Mouse (Mus musculus): Measurements from ENCODE around the gene Spata2l.
"Not testable (repeated sequence)": the region's sequence is repeated elsewhere in the genome, so short reads cannot be mapped to it uniquely, and the experiment has no call there.

Gene Spata2l

DNA sequence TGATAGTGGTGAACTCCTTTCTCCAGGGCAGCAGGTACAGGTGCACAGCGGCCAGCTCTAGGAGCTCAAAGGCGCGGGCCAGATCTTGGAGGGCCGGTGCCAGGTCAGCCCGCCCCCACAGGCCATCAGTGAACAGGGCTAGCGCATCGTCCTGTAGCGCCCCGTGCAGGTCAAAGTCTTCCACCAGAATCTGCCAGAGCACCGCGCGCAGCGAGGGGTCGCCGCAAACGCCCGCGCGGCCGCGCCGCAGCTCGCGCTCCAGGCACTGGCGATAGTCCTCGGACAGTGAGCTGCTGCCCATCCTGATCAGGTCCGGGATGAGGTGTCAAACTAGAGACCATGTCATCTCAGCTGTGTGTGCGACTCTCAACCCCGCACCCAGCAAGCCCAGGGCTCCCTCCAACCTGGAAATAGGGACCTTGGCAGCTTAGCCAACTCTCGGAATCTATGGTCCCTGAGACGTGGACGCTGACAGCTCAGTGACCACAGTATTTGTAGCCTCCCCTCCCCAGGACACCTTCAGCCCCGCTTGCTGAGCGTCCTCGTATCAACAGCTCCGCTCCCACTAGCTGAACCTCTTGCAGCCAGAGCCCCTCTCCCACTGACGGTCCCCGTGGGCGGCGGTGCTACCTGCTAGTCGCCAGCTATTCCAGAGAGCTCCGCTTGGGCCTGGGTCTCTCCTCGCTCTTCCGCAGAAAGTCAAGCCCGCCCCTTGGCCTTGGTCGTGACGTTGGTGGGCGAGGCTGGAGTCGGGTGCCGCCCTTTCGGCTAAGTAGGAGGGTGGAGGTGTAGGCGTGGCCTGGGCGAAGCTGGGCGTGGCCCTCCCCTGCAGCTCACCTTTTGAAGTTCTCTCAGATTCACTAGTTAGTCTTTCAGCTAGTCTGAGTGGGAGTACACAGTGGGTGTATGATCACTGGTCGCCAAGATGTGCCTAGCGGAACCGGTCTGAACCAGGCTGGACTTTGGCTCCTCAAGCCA, at the start of gene Spata2l:
Gene Spata2l, minus strand, starts transcription at position 714 of the 978 bp plus-strand sequence.
- peak; percentile 92 for DNase-seq

GRCm38 (mm10) chr8:123284493-123284892, 48.5 kb upstream of the Spata2l start:
- DNase-seq = no peak

- DNase-seq = no peak
These were observed 48.0 kb upstream of the Spata2l start for GRCm38 (mm10) chr8:123283991-123284390.

DNA sequence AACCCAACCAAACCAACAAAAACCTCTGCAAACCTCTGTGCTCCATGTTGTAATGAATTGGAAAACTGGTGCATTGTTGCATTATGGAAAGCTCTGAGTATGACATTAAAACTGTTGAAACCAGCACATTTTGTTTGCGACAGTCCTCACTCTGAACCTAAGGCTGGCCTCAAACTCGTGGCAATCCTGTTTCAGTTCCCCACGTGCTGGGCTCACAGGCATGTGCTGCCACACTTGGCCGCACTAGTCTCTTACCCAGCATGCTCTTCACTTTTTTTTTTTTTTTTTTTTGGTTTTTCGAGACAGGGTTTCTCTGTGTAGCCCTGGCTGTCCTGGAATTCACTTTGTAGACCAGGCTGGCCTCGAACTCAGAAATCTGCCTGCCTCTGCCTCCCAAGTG, 47.0 kb upstream of the Spata2l start:
- not testable (repeated sequence) for DNase-seq

DNA sequence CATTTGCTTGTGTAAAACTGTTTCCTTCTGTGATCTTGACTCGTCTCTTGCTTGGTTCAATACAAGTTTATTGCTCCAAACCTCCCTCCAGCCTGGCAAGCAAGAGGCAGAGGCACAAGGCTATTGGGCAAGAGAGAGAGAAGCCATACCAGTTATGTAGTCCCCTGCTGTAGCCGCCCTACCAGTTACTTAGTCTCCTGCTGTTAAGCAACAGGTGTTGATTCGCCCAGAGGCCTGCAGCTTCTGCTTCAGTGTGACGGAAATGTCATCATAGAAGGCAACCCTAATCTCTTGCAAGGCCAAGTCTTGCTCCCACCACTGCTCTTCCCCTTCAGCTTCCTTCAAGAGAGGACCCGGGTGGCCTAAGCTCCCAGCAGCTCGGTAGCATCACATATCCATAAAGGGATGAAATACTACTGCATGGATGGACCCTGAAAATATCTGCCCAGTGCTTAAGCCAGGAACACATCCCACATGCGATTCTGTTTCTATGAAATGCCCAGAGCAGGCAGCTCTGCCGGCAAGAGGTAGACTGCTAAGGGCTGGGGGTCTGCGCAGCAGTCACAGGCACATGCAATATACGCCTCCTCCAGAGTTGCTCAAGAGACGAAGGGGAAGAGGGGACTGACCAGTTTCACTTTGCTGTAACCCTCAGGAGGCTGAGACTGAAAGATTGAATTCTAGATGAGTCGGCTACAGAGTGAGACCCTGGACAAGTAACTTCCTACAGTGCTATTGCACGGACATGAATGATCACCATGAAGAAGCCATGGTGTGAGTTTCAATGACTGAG, 44.5 kb upstream of the Spata2l start:
- no peak for DNase-seq

- DNase-seq = no peak
These were observed 43.8 kb upstream of the Spata2l start for GRCm38 (mm10) chr8:123279828-123280227.

GRCm38 (mm10) chr8:123278445-123278844, 42.4 kb upstream of the Spata2l start:
- no peak for DNase-seq

DNA sequence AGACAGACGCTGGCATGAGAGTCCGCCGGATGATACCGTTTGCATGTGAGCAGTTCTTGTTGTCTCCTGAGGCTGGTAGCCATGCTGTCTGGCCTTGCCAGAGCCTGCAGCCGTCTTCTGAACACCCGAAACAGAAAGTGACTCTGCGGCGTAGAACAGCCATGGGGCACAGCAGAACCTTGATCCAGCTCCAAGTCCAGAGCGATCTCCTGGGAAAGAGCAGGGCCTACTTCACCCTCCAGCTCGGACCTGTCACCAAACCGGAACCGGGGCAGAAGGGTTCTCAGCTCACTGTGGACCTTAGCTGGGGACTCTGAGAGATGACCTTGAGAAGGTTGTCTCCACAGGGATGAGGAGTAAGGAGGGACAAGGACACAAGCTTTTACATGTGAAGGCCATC, 39.1 kb upstream of the Spata2l start:
- no peak for DNase-seq

GRCm38 (mm10) chr8:123274447-123274846, 38.4 kb upstream of the Spata2l start:
- no peak for DNase-seq

GRCm38 (mm10) chr8:123271901-123272300, 35.9 kb upstream of the Spata2l start:
- DNase-seq = no peak

GRCm38 (mm10) chr8:123271147-123271546, 35.1 kb upstream of the Spata2l start:
- DNase-seq = no peak

GRCm38 (mm10) chr8:123267926-123268656, 32.1 kb upstream of the Spata2l start:
- no peak for DNase-seq

- not testable (repeated sequence) for DNase-seq
These were observed 21.6 kb upstream of the Spata2l start for GRCm38 (mm10) chr8:123257593-123257992.

DNA sequence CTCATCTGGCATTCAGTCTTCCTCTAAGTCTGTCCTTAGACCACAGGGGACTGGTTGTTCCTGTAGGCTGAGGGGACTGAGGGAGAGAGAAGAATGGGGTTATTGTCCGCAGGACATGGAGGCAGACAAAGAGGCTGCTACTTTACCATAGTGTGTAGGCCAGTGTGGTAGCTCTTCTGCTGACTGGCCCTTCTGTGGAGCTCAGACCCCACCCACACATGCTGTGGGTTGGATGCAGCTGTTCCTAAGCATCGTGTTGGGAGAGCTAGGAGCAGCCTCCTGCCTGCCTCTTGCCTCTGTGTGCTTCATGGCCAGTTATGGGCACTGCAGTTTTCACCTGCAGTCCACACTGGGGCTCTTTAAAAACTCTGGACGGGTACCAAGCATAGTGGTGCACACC, 21.1 kb upstream of the Spata2l start:
- peak; percentile 77 for DNase-seq

- no peak for DNase-seq
These were observed 19.1 kb upstream of the Spata2l start for GRCm38 (mm10) chr8:123255170-123255569.

DNA sequence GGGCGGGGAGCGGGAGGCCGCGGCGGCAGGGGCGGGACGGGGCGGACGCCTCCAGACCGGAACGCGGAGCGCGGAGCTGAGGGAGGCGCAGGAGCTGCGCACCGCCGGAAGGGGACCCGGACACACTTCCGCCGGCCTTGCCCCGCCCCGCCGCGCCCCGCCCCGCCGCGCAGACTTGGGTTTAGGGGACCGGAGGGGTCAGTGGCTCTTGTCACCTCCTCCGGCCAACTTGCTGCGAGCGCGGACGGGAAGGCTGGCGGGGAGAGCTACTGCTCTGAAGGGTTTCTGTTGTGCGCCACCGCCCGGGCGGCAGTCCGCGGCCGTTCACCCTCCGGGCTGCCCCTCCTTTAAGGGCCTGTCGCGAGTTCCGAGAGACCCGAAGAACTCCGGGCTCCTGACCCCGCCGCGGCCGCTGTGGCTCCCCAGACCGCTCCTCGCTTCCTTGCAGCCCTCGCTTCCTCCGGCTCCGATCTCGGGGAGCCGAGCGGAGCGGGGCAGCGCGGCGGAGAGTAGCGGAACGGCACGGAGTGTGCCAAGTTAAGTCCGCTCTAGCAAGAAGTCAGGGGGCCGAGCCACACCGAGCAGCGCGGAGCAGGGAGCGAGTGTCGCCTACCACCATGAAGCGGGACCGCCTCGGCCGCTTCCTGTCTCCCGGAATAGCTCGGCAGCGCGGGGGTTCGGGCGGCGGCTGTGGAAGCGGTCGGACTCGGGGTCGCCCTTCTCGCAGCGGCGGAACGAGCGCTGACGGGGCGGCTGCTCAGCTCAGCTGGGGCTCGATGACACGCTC, 18.3 kb upstream of the Spata2l start, which contains the start of the genes Zfp276 and Vps9d1:
Gene Zfp276, plus strand, starts transcription at position 97 of the 787 bp plus-strand sequence.
Gene Vps9d1, minus strand, starts transcription at position 250 of the 787 bp plus-strand sequence.
- peak; percentile 80 for DNase-seq

GRCm38 (mm10) chr8:123253451-123254098, 17.5 kb upstream of the Spata2l start:
- DNase-seq = no peak

DNA sequence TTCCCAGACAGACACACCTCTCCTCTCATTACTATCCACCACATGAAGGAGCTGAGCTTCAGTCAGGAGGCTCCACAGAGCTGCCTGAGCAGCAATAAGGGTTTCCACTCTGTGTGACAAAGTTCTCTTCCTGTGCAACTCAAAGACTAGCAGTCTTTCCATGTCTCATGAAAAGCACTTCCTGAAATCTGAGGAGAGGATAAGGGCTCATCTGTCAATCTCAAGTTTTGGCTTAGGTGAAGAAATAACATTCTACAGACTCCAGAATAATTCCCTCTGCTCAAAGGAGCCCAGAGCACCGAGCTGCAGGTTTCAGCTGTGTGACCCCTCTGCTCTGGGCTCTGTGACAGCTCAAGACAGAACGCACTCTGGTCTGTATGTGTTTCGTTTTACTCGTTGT, 16.9 kb upstream of the Spata2l start:
- no peak for DNase-seq

DNA sequence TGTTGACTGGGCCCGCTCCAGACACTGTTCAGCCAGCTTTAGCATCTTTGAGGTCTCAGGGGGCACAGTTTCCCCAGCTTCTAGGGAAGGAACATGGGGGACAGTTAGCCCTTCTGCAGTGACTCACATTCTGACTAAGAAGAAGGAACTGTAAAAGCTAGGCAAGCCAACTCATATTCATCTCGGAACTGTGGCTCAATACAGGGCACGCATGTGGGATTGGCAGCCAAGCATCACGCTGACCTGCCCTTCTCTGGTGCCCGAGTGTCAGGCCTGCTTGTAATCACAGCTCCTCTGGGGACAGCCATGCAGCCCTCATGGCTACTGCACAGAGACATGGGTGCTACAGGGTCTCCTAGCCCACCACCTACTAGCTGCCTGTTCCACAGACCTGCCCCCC, 14.9 kb upstream of the Spata2l start:
- DNase-seq = no peak

- DNase-seq = no peak
These were observed 12.6 kb upstream of the Spata2l start for GRCm38 (mm10) chr8:123248596-123248995.

GRCm38 (mm10) chr8:123247748-123248147, 11.7 kb upstream of the Spata2l start:
- no peak for DNase-seq

Measured in right cerebral cortex, adult 18-20 months (tissue).